ENCODE assay signal across 9 mouse cellular contexts in genomic region chr3:84952585-84953187, GRCm38 (mm10).
DNase-seq lines count a peak whose midpoint lies in the region; ATAC-seq and TF ChIP-seq lines count a peak whose summit lies in the region.
"Had no signal": no experiment of that assay in that cellular context is flagged by ENCODE, and none has a peak within 500 bp of the region (broad histone marks: within the 10 kb centered on the region; RNA-seq: fewer than 3 reads in every experiment).

No protein-coding gene starts in this region.

- no peaks in the 10 kb centered on the region for H3K9me3 ChIP-seq in heart, embryonic 14.5 days (ENCODE audit: control insufficient read depth, low read length)
- H3K9me3 ChIP-seq in ES-E14 (ENCODE audit: control insufficient read depth, insufficient read depth, low read depth, low read length): no peaks in the 10 kb centered on the region
- H3K9me3 ChIP-seq in forebrain, embryonic 14.5 days (replicated peaks; ENCODE audit: control insufficient read depth, low read length): no peaks in the 10 kb centered on the region
- H3K9me3 ChIP-seq in midbrain, embryonic 11.5 days (ENCODE audit: control insufficient read depth, low read length): no peaks in the 10 kb centered on the region

- no peaks in the 10 kb centered on the region for H3K27me3 ChIP-seq in heart, embryonic 14.5 days (ENCODE audit: control insufficient read depth, insufficient read depth, low read length)
- no peaks in the 10 kb centered on the region for H3K27me3 ChIP-seq in forebrain, embryonic 14.5 days (replicated peaks; ENCODE audit: control insufficient read depth, insufficient read depth, low read length)
- H3K27me3 ChIP-seq in midbrain, embryonic 11.5 days (ENCODE audit: control insufficient read depth, insufficient read depth, low read length): no peaks in the 10 kb centered on the region

- 75% methylated on average over 7 of the region's 7 CpGs for WGBS in heart, embryonic 14.5 days
- 30% methylated on average over 7 of the region's 7 CpGs for WGBS in forebrain, embryonic 14.5 days
- WGBS in midbrain, embryonic 11.5 days: 78% methylated on average over 7 of the region's 7 CpGs

- no peaks in the 10 kb centered on the region for H3K36me3 ChIP-seq in heart, embryonic 14.5 days (ENCODE audit: control insufficient read depth, insufficient read depth, low read length)
- H3K36me3 ChIP-seq in ES-E14 (ENCODE audit: control insufficient read depth, insufficient read depth, low read length, poor library complexity, severe bottlenecking): no peaks in the 10 kb centered on the region
- no peaks in the 10 kb centered on the region for H3K36me3 ChIP-seq in forebrain, embryonic 14.5 days (ENCODE audit: control insufficient read depth, insufficient read depth, low read length)
- no peaks in the 10 kb centered on the region for H3K36me3 ChIP-seq in midbrain, embryonic 11.5 days (ENCODE audit: control insufficient read depth, insufficient read depth, low read length)

- H3K27ac ChIP-seq in heart, embryonic 14.5 days (replicated peaks in 1 of 2; ENCODE audit: control insufficient read depth in 1 of 2, insufficient read depth in 1 of 2, low read depth in 2 of 2, low read length in 2 of 2): peak overlapping the region in 1 of 2 experiments; percentile 3; a peak in 1 of 4 replicates
- H3K27ac ChIP-seq in ES-E14 (ENCODE audit: insufficient read depth, low read depth, low read length, poor library complexity, severe bottlenecking): no peak overlapping the region
- peak overlapping the region; percentile 85 for H3K27ac ChIP-seq in forebrain, embryonic 14.5 days (ENCODE audit: low read depth, low read length)
- H3K27ac ChIP-seq in midbrain, embryonic 11.5 days (ENCODE audit: low read depth, low read length): peak overlapping the region; percentile 80

- no peak for DNase-seq in heart, adult 11 months
- DNase-seq in ES-E14 (ENCODE audit: low read depth, low spot score): no peak
- DNase-seq in forebrain, embryonic 14.5 days (ENCODE audit: low spot score): peak; percentile 37
- DNase-seq in midbrain, embryonic 11.5 days (ENCODE audit: low spot score, missing footprints): no peak
- DNase-seq in layer of hippocampus, adult 9-11 months: no peak
- DNase-seq in cerebellum, adult 11-12 months: no peak
- DNase-seq in left cerebral cortex, adult 11 months (ENCODE audit: low spot score): no peak
- DNase-seq: spleen, adult 18-20 months had no signal

- H3K4me1 ChIP-seq in heart, embryonic 14.5 days (ENCODE audit: control insufficient read depth in 2 of 2, insufficient read depth in 2 of 2, low read length in 2 of 2): peaks cover 0 to 4% of the 10 kb centered on the region in 2 experiments; a peak in 2 of 4 replicates
- H3K4me1 ChIP-seq in ES-E14 (ENCODE audit: control insufficient read depth in 2 of 2, insufficient read depth in 2 of 2, low read length in 2 of 2, poor library complexity in 1 of 2): no peaks in the 10 kb centered on the region
- peaks cover 12% of the 10 kb centered on the region for H3K4me1 ChIP-seq in forebrain, embryonic 14.5 days (ENCODE audit: control insufficient read depth, insufficient read depth, low read length)
- peaks cover 2% of the 10 kb centered on the region; the same call in 1 of the 2 replicates for H3K4me1 ChIP-seq in midbrain, embryonic 11.5 days (ENCODE audit: control insufficient read depth, insufficient read depth, low read length)

- peak overlapping the region; percentile 63 for H3K9ac ChIP-seq in heart, embryonic 14.5 days (ENCODE audit: low read length)
- H3K9ac ChIP-seq in ES-E14 (ENCODE audit: insufficient read depth, low read depth, low read length, poor library complexity, severe bottlenecking): peak overlapping the region; percentile 40; the same call in 1 of the 2 replicates
- peak overlapping the region; percentile 77 for H3K9ac ChIP-seq in forebrain, embryonic 14.5 days (ENCODE audit: low read length)
- peak overlapping the region; percentile 68 for H3K9ac ChIP-seq in midbrain, embryonic 11.5 days (ENCODE audit: low read length)

- peak overlapping the region; percentile 67 for H3K4me2 ChIP-seq in heart, embryonic 14.5 days (ENCODE audit: low read length)
- H3K4me2 ChIP-seq in forebrain, embryonic 14.5 days (ENCODE audit: low read length): peak overlapping the region; percentile 67
- H3K4me2 ChIP-seq in midbrain, embryonic 11.5 days: peak overlapping the region; percentile 71

- in situ Hi-C loops in ES-E14 (cut with MboI; ENCODE audit: low sequenced_read_pairs in 2 of 2, unreplicated experiment in 2 of 2): no loop called here

- ATAC-seq in heart, embryonic 14.5 days (ENCODE audit: insufficient number of reproducible peaks, insufficient read depth, low FRiP score, low read depth): no peak
- ATAC-seq in forebrain, embryonic 14.5 days: peak; percentile 38
- no peak; the same call in 1 of the 2 replicates for ATAC-seq in midbrain, embryonic 11.5 days (ENCODE audit: low FRiP score)

- peak overlapping the region; percentile 39 to 45; a peak in 3 of 4 replicates for H3K4me3 ChIP-seq in heart, embryonic 14.5 days (ENCODE audit: control insufficient read depth in 1 of 2, insufficient read depth in 1 of 2, low read depth in 1 of 2, low read length in 2 of 2)
- H3K4me3 ChIP-seq in ES-E14 (ENCODE audit: insufficient read depth in 1 of 2, low read depth in 1 of 2, low read length in 2 of 2, poor library complexity in 1 of 2, severe bottlenecking in 1 of 2): peak overlapping the region; percentile 51 to 58; a peak in 3 of 4 replicates
- peak overlapping the region; percentile 57 for H3K4me3 ChIP-seq in forebrain, embryonic 14.5 days (ENCODE audit: low read depth, low read length)
- peak overlapping the region; percentile 47 for H3K4me3 ChIP-seq in midbrain, embryonic 11.5 days (ENCODE audit: low read depth, low read length)

TF ChIP-seq in ES-E14, 5 proteins besides CTCF, POLR2A, EP300 and RAD21:
- no peak for TF ChIP-seq ZC3H11A (IDR thresholded peaks at IDR 0.05; ENCODE audit: borderline replicate concordance, low read depth, low read length)
- TF ChIP-seq MAFK (IDR thresholded peaks at IDR 0.05; ENCODE audit: insufficient read depth, low read depth, low read length): no peak
- no peak for TF ChIP-seq HCFC1 (IDR thresholded peaks at IDR 0.05; ENCODE audit: borderline replicate concordance, insufficient read depth, low read length)
- no peak for TF ChIP-seq ZNF384 (IDR thresholded peaks at IDR 0.05; ENCODE audit: low read depth, low read length)
- TF ChIP-seq CHD2 (IDR thresholded peaks at IDR 0.05; ENCODE audit: low read depth, low read length): no peak
